Mouse (Mus musculus) ovary, postnatal 14 days (tissue): ENCODE measurements at regions not wholly inside any gene's neighbourhood (a gene's known extent, or its start where the extent isn't known, plus 50 kb on each side); places are given as distances from the start of the nearest gene placed in this dataset.

Source experiments
- DNase-seq: peaks from one replicate; pipeline ENCODE4 v3.0.0; 2022; ENCODE audit warnings: low spot score

DNA sequence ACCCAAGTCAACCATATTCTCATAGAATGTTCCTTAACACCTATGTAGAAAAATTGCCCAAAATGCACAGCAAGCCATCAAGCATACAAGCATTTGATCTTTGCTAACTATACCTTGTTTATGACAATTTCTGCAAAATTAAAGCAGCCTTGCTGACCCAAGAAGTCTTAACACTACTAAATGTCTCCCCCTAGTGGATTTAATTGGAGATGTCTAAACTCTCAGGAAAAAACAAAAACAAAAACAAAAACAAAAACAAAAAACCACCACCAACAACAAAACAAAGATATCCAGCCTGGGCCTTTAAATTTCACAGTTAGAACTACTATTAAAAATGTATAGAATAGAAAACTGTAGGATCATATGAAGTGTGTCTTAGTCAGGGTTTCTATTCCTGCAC is 69.8 kb upstream of the Nudt7 start:
- DNase-seq, result no peak

DNA sequence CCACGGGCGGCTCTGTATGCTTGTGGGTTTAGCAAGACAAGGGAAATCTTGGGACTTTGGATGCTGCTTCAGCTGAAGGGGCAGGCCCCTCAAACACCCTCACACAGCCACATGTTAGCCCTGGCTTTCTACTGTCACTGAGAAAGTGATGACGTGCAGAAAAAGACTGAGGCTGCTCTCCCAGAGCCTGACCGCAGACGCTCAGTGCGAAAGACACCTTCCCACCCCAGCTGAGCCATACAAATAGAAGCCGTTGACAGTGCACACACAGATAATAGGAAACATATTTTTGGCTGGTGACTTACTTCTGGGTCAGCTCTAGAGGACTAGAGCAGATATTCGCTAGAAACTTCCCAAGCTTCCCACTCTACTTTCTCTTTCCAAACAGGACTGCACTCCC is 61.0 kb upstream of the Nudt7 start:
- no peak for DNase-seq

DNA sequence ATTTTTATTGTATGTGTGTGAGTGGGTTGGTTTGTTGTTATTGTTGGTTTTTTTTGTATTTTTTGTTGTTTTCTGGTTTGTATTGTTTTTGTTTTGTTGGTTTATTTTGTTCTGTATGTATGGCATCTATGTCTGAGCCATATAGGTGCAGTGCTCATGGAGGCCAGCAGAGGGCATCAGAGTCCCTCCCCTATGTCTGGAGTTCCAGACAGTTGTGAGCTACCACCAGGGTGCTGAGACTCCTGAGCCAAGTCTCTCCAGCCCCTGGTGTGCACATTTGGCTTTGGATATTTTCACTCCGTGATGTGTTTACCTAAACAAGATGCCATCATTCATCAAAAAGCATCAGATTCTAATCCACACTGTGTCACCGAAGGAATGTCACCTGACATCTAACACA is 59.2 kb upstream of the Nudt7 start:
- DNase-seq, result no peak

DNA sequence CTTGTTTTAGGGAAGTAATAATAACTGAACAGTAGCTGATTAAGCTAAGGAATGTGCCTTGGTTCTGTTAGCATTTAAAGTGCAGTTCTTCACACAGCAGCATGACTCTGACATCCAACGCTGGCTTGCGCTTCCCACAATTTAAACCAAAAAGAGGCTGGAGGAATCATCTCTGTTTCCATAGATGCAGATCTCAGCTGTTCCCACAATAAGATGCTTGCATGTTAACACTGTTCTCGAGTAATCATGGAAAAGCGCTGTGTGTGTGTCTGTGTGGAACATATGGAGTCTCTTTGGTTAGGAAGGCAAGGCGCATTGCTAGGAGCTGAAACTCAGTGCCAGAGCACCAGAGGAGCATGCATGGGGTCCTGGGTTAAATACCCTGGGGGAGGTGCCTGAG is 56.7 kb upstream of the Nudt7 start:
- no peak for DNase-seq

DNA sequence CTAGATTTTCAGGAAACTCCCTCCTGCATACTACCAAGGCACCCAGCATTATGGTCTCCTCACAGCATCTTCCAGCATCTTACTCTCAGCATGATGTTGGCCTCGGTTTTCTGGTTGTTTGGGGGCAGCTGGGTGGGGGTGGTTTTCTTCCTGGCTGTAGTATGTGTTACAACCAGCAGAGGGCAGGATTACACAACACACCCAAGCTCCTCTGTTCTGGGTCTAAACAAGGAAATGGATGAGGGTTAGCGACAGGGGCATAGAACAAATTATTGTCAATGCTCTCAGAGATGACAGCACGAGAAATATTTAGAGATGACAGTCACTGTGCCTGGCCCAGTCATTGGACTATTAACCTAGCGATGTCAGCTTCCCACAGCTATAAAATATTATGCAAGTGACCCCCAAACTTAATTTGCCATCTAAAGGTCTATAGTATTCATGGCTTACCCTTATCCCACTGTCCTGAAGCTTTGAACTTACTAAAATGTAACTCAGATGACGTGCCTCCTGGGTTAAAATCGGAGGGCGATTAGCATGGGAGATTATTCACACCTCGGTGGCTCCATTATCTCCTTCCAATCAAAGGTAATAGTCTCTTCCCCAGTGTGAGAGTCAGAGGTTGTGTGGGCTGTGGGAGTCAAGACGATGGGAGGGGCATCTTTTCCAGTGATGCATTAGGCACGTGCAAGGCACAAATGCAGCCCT is 52.2 kb upstream of the Nudt7 start:
- peak; percentile 43 for DNase-seq

DNA sequence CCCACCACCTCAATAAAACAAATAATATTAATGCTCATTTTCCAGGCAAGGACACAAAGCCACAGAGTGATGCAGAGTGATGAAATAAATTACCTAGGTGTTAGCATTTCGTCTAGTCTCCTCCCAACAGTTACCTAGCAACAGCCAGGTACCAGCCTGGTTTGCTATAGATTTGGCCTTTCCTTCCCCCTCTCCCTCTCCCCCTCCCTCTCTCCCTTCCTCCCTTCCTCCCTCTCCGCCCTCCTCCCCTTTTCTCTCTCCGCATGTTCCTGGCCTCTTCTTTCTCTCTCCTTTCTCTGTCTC is 51.6 kb upstream of the Nudt7 start:
- DNase-seq, result no peak
